8 mouse cellular contexts compared by ENCODE assay signal in the genomic region with DNA sequence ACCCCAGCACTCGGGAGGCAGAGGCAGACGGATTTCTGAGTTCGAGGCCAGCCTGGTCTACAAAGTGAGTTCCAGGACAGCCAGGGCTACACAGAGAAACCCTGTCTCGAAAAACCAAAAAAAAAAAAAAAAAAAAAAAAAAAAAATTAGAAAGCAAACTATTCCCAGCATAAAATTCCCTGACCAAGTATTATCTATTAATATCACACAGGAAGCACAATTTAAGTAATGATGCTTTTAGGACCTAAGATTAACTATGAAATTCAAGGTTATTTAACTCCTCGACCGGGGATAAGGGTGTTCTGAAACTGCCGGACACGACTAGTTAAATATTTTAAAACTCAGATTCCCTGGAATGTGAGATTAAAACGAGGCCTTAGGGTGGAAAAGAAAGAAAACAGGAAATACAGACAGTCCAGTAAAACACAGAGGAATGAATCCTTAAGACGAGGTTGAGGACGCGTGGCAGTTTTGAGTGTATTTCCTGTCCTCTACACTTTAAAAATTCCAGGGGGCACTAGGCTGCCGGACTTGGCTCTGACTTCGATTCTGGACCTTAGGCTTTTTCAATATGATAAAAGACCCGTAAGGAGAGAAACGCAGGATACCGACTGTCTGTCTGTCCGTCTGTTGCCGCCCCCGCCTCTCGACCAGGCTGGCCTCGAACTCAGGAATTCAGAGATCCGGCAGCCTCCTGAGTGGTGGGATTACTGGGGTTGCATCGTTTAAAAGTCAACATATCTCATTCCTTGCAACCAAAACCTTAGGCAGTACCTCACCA. TPM values are rescaled to one million over a fixed set of nuclear protein-coding genes. Genes with fewer than 3 reads are reported as not detected.
DNase-seq lines count a peak whose midpoint lies in the region; ATAC-seq and TF ChIP-seq lines count a peak whose summit lies in the region.

No protein-coding gene starts in this region.

- no peaks in the 10 kb centered on the region for H3K27me3 ChIP-seq in forebrain, embryonic 14.5 days (replicated peaks; ENCODE audit: control insufficient read depth, insufficient read depth, low read length)
- H3K27me3 ChIP-seq in hindbrain, embryonic 15.5 days = no peaks in the 10 kb centered on the region
- no peaks in the 10 kb centered on the region for H3K27me3 ChIP-seq in liver, adult 2 months (ENCODE audit: control insufficient read depth, insufficient read depth, low read length)
- H3K27me3 ChIP-seq in midbrain, postnatal 0 days (ENCODE audit: insufficient read depth, low read length) = no peaks in the 10 kb centered on the region

- no peaks in the 10 kb centered on the region for H3K36me3 ChIP-seq in forebrain, embryonic 14.5 days (ENCODE audit: control insufficient read depth, insufficient read depth, low read length)
- no peaks in the 10 kb centered on the region for H3K36me3 ChIP-seq in hindbrain, embryonic 15.5 days
- H3K36me3 ChIP-seq in liver, adult 2 months (ENCODE audit: control insufficient read depth, insufficient read depth, low read length) = no peaks in the 10 kb centered on the region
- no peaks in the 10 kb centered on the region for H3K36me3 ChIP-seq in midbrain, postnatal 0 days (ENCODE audit: insufficient read depth, low read length)

- no peak for TF ChIP-seq POLR2A in liver, adult 2 months (IDR thresholded peaks at IDR 0.05; ENCODE audit: extremely low read depth, insufficient read depth, low read length)

- peak; percentile 12 for DNase-seq in right cerebral cortex, adult 18-20 months
- no peak for DNase-seq in right cerebral cortex, postnatal 25 days
- DNase-seq in cerebellum, adult 18-20 months = peak; percentile 30 to 53
- DNase-seq in forebrain, embryonic 14.5 days (ENCODE audit: low spot score) = peak; percentile 20
- peak; percentile 39 for DNase-seq in liver, adult 2 months (ENCODE audit: extremely low read depth, low read depth, low spot score)
- peak; percentile 5 for DNase-seq in midbrain, postnatal 0 days (ENCODE audit: low spot score)
- peak; percentile 34 to 54 for DNase-seq in thymus, postnatal 10 days (ENCODE audit: low spot score in 2 of 2)

- no peak for TF ChIP-seq CTCF in liver, adult 2 months (IDR thresholded peaks at IDR 0.05; ENCODE audit: low read depth, low read length)
- peak; percentile 31; the same call in 1 of the 2 replicates for TF ChIP-seq CTCF in midbrain, postnatal 0 days (IDR thresholded peaks at IDR 0.05)

- WGBS in forebrain, embryonic 14.5 days = 26% methylated on average over 23 of the region's 24 CpGs
- WGBS in hindbrain, embryonic 15.5 days = 27% methylated on average over 24 of the region's 24 CpGs
- 6% methylated on average over 24 of the region's 24 CpGs for WGBS in liver, adult 2 months
- 26% methylated on average over 23 of the region's 24 CpGs for WGBS in midbrain, postnatal 0 days

- peak overlapping the region; percentile 64 for H3K9ac ChIP-seq in forebrain, embryonic 14.5 days (ENCODE audit: low read length)
- H3K9ac ChIP-seq in hindbrain, embryonic 15.5 days = peak overlapping the region; percentile 51
- peak overlapping the region; percentile 82 for H3K9ac ChIP-seq in liver, adult 2 months (ENCODE audit: low read depth, low read length)
- H3K9ac ChIP-seq in midbrain, postnatal 0 days (replicated peaks; ENCODE audit: low read length, poor library complexity, severe bottlenecking) = peak overlapping the region; percentile 50

- H3K9me3 ChIP-seq in forebrain, embryonic 14.5 days (replicated peaks; ENCODE audit: control insufficient read depth, low read length) = no peaks in the 10 kb centered on the region
- no peaks in the 10 kb centered on the region for H3K9me3 ChIP-seq in hindbrain, embryonic 15.5 days
- no peaks in the 10 kb centered on the region for H3K9me3 ChIP-seq in midbrain, postnatal 0 days (ENCODE audit: low read length)

- ATAC-seq in forebrain, embryonic 14.5 days = peak; percentile 1; the same call in 1 of the 2 replicates
- no peak for ATAC-seq in hindbrain, embryonic 15.5 days (ENCODE audit: low FRiP score, low read depth)
- ATAC-seq in midbrain, postnatal 0 days (ENCODE audit: low FRiP score) = 0 out of 2 replicates have a peak, but pooled peaks have one; percentile 1

- H3K4me3 ChIP-seq in forebrain, embryonic 14.5 days (ENCODE audit: low read depth, low read length) = peak overlapping the region; percentile 74
- H3K4me3 ChIP-seq in hindbrain, embryonic 15.5 days = peak overlapping the region; percentile 83
- peak overlapping the region; percentile 55 for H3K4me3 ChIP-seq in liver, adult 2 months (ENCODE audit: insufficient read depth, low read depth, low read length)
- peak overlapping the region; percentile 88 for H3K4me3 ChIP-seq in midbrain, postnatal 0 days (ENCODE audit: low read depth, low read length)

- H3K79me2 ChIP-seq in liver, adult 2 months (ENCODE audit: control insufficient read depth, insufficient read depth, low read length) = peaks cover 11% of the 10 kb centered on the region

- H3K4me1 ChIP-seq in forebrain, embryonic 14.5 days (ENCODE audit: control insufficient read depth, insufficient read depth, low read length) = peaks cover 15% of the 10 kb centered on the region
- peaks cover 29% of the 10 kb centered on the region for H3K4me1 ChIP-seq in hindbrain, embryonic 15.5 days (replicated peaks)
- peaks cover 25% of the 10 kb centered on the region for H3K4me1 ChIP-seq in liver, adult 2 months (ENCODE audit: control insufficient read depth, insufficient read depth, low read length)
- peaks cover 9% of the 10 kb centered on the region for H3K4me1 ChIP-seq in midbrain, postnatal 0 days (ENCODE audit: insufficient read depth, low read length)

- H3K4me2 ChIP-seq in forebrain, embryonic 14.5 days (ENCODE audit: low read length) = peak overlapping the region; percentile 72
- peak overlapping the region; percentile 77 for H3K4me2 ChIP-seq in hindbrain, embryonic 15.5 days
- H3K4me2 ChIP-seq in midbrain, postnatal 0 days (ENCODE audit: low read depth, low read length, poor library complexity, severe bottlenecking) = peak overlapping the region; percentile 64

- H3K27ac ChIP-seq in forebrain, embryonic 14.5 days (ENCODE audit: low read depth, low read length) = peak overlapping the region; percentile 98
- H3K27ac ChIP-seq in hindbrain, embryonic 15.5 days (replicated peaks) = peak overlapping the region; percentile 96
- H3K27ac ChIP-seq in liver, adult 2 months (replicated peaks; ENCODE audit: insufficient read depth, low read depth, low read length) = peak overlapping the region; percentile 90
- H3K27ac ChIP-seq in midbrain, postnatal 0 days (ENCODE audit: low read depth, low read length) = peak overlapping the region; percentile 97

RNA-seq across cellular contexts. Expression of gene Pik3ca, which starts 1.5 kb away (rescaled TPM):
- polyA plus RNA-seq in forebrain, embryonic 14.5 days (2014; fragmentation: Nextera tagmentation; extraction: Ambion mirVana) = 17.7 and 18.7 TPM in 2 replicates
- polyA plus RNA-seq in hindbrain, embryonic 15.5 days (2015; fragmentation: Nextera tagmentation; extraction: Ambion mirVana) = 10.8 and 12.8 TPM in 2 replicates
- 21.1 and 23.1 TPM in 2 replicates for total RNA-seq in liver, adult 2 months (2014; rRNA removed)
- polyA plus RNA-seq in liver, adult 2 months (2012; rRNA removed) = 2.4 and 2.8 TPM in 2 replicates
- total RNA-seq in midbrain, postnatal 0 days (2014; rRNA removed) = 43.3 and 51.8 TPM in 2 replicates
- 8.6 and 10.2 TPM in 2 replicates for polyA plus RNA-seq in midbrain, postnatal 0 days (2015; fragmentation: Nextera tagmentation; extraction: Ambion mirVana)

RNA-seq across cellular contexts. Expression of gene Zmat3, which starts 30.1 kb away (rescaled TPM):
- 6.8 and 7.2 TPM in 2 replicates for polyA plus RNA-seq in forebrain, embryonic 14.5 days (2014; fragmentation: Nextera tagmentation; extraction: Ambion mirVana)
- 7.9 and 8.2 TPM in 2 replicates for polyA plus RNA-seq in hindbrain, embryonic 15.5 days (2015; fragmentation: Nextera tagmentation; extraction: Ambion mirVana)
- 1.2 and 1.7 TPM in 2 replicates for total RNA-seq in liver, adult 2 months (2014; rRNA removed)
- polyA plus RNA-seq in liver, adult 2 months (2012; rRNA removed) = 2.6 and 2.8 TPM in 2 replicates
- 13.7 and 21.2 TPM in 2 replicates for total RNA-seq in midbrain, postnatal 0 days (2014; rRNA removed)
- polyA plus RNA-seq in midbrain, postnatal 0 days (2015; fragmentation: Nextera tagmentation; extraction: Ambion mirVana) = 5.2 and 5.5 TPM in 2 replicates
